Mouse (Mus musculus) brown adipose tissue, adult 24 weeks (tissue): ENCODE measurements around the gene Ppp2r1a. TPM values are rescaled to one million over a fixed set of nuclear protein-coding genes. Genes with fewer than 3 reads are reported as not detected.

ENCODE experiments used
- polyA plus RNA-seq: library from polyadenylated mRNA; stranded (reverse); fragments of >200 nt; gene quantifications from 2 replicates; pipeline ENCODE4 v1.2.4, GENCODE M21; 2012; ENCODE audit not compliant: missing spikeins, insufficient read depth, insufficient read length

Ppp2r1a gene
- polyA plus RNA-seq, 1 experiment = 159 TPM

Other genes with a start within 250 kb of the Ppp2r1a start
- gene Vmn1r227, start 215.5 kb upstream of the Ppp2r1a start, polyA plus RNA-seq = not detected in 2 replicates
- not detected in 2 replicates for gene Vmn1r228, start 159.2 kb upstream of the Ppp2r1a start, polyA plus RNA-seq
- gene Vmn1r229, start 133.8 kb upstream of the Ppp2r1a start, polyA plus RNA-seq = not detected in 2 replicates
- gene Vmn1r230, start 104.9 kb upstream of the Ppp2r1a start, polyA plus RNA-seq = not detected in 2 replicates
- gene Vmn1r231, start 40.2 kb upstream of the Ppp2r1a start, polyA plus RNA-seq = not detected in 2 replicates
- gene Vmn1r232, start 25.6 kb upstream of the Ppp2r1a start, polyA plus RNA-seq = not detected in 2 replicates
- not detected in 2 replicates for gene Vmn1r233, start 51.2 kb downstream of the Ppp2r1a start, polyA plus RNA-seq
- 6.2 and 10.6 TPM in 2 replicates for gene Zfp160, start 63.6 kb downstream of the Ppp2r1a start, polyA plus RNA-seq